Mouse (Mus musculus) small intestine, adult 2 months (tissue): ENCODE measurements around the gene Mad1l1. TPM values are rescaled to one million over a fixed set of nuclear protein-coding genes. Genes with fewer than 3 reads are reported as not detected.
"Not testable (repeated sequence)": the region's sequence is repeated elsewhere in the genome, so short reads cannot be mapped to it uniquely, and the experiment has no call there.

Source experiments
- H3K27ac ChIP-seq: fragments of 200-500 bp; 2 replicates; pipeline ENCODE4 v1.5.1; 2012; ENCODE audit warnings: low read depth, low read length, control low read depth, inconsistent platforms; ENCODE audit not compliant: insufficient read depth
- H3K27me3 ChIP-seq: fragments of 200-500 bp; 2 replicates; pipeline ENCODE4 v1.6.1; 2012; ENCODE audit warnings: mild to moderate bottlenecking, moderate library complexity, low read length, inconsistent platforms; ENCODE audit not compliant: control insufficient read depth, insufficient read depth
- H3K36me3 ChIP-seq: fragments of 200-500 bp; 2 replicates; pipeline ENCODE4 v1.6.1; 2012; ENCODE audit warnings: mild to moderate bottlenecking, low read length, control low read depth, inconsistent platforms; ENCODE audit not compliant: control insufficient read depth, insufficient read depth
- H3K4me1 ChIP-seq: fragments of 200-500 bp; 2 replicates; pipeline ENCODE4 v1.6.1; 2012; ENCODE audit warnings: low read length, inconsistent platforms, mixed read lengths; ENCODE audit not compliant: control insufficient read depth, insufficient read depth, insufficient read length
- H3K4me3 ChIP-seq: fragments of 200-500 bp; 2 replicates; pipeline ENCODE4 v1.5.1; 2012; ENCODE audit warnings: low read depth, mild to moderate bottlenecking, control low read depth, inconsistent platforms, low read length, moderate library complexity
- CTCF ChIP-seq: fragments of 200-500 bp; IDR thresholded peaks from 2 replicates; pipeline ENCODE4 v1.5.1; 2012; ENCODE audit warnings: low read depth, mild to moderate bottlenecking, control low read depth, inconsistent platforms, low read length, moderate library complexity, mixed read lengths; ENCODE audit not compliant: insufficient replicate concordance, insufficient read length; ENCODE audit errors: extremely low read depth
- POLR2A ChIP-seq: fragments of 200-500 bp; IDR thresholded peaks from 2 replicates; pipeline ENCODE4 v1.6.1; 2012; ENCODE audit warnings: low read depth, mild to moderate bottlenecking, control low read depth, inconsistent platforms, low read length, moderate library complexity
- WGBS: fragments of 180-500 bp; shearing (Covaris S2); methylation state at CpG from one replicate; pipeline ENCODE4 v1.1.7; 2018; 5-methylcytosine and 5-hydroxymethylcytosine counted together
- polyA plus RNA-seq: library from polyadenylated mRNA; depleted of rRNA; stranded (reverse); fragments of >200 nt; gene quantifications from 2 replicates; pipeline ENCODE4 v1.2.3, GENCODE M21; 2012; rRNA removed

The Mad1l1 gene
- polyA plus RNA-seq: 13.2 and 22.9 TPM in 2 replicates

- H3K27me3 ChIP-seq: no peaks in the 10 kb centered on the region
- peaks cover 1% of the 10 kb centered on the region; the same call in 1 of the 2 replicates for H3K4me1 ChIP-seq
- TF ChIP-seq POLR2A: peak; percentile 93
- no peak for TF ChIP-seq CTCF
- H3K4me3 ChIP-seq: peak within 1 kb of the TSS; percentile 97
- H3K36me3 ChIP-seq: no peaks in the 10 kb centered on the region
- WGBS: under 1% methylated on average over 60 of the region's 60 CpGs
- peak within 1 kb of the TSS; percentile 89 for H3K27ac ChIP-seq
These were observed at the start of gene Mad1l1, which contains the start of gene Nudt1 for GRCm38 (mm10) chr5:140321042-140321755. TSS of gene Mad1l1 (minus strand) at chr5:140321552. TSS of gene Nudt1 (plus strand) at chr5:140321656.

- no peak overlapping the region for H3K27ac ChIP-seq
- no peak overlapping the region for H3K4me3 ChIP-seq
- WGBS: 75% methylated on average over 6 of the region's 6 CpGs
- no peak for TF ChIP-seq POLR2A
- TF ChIP-seq CTCF: no peak
- H3K4me1 ChIP-seq: peaks cover 7% of the 10 kb centered on the region; the same call in 1 of the 2 replicates
- no peaks in the 10 kb centered on the region for H3K36me3 ChIP-seq
- no peaks in the 10 kb centered on the region for H3K27me3 ChIP-seq
These were observed 49.3 kb upstream of the Mad1l1 start for GRCm38 (mm10) chr5:140370446-140371254.

- no peak overlapping the region for H3K27ac ChIP-seq
- 68% methylated on average over 2 of the region's 2 CpGs for WGBS
These were observed 48.1 kb upstream of the Mad1l1 start for GRCm38 (mm10) chr5:140369466-140369865.

GRCm38 (mm10) chr5:140368926-140369325 is 47.6 kb upstream of the Mad1l1 start:
- Histone ChIP-seq H3K4me3 (no peak overlapping the region), H3K4me1 (no peaks in the 10 kb centered on the region; the same call in 1 of the 2 replicates), H3K27ac (no peak overlapping the region), H3K27me3 (no peaks in the 10 kb centered on the region), H3K36me3 (no peaks in the 10 kb centered on the region)
- TF ChIP-seq CTCF (no peak), POLR2A (no peak)
- WGBS: 84% methylated on average over 4 of the region's 4 CpGs

More at GRCm38 (mm10) chr5:140369466-140369865, 48.1 kb upstream of the Mad1l1 start:
- H3K4me3 ChIP-seq: no peak overlapping the region
- TF ChIP-seq CTCF (no peak), POLR2A (no peak)
- no peaks in the 10 kb centered on the region for H3K27me3 ChIP-seq
- no peaks in the 10 kb centered on the region; the same call in 1 of the 2 replicates for H3K4me1 ChIP-seq
- no peaks in the 10 kb centered on the region for H3K36me3 ChIP-seq

- H3K27me3 ChIP-seq, H3K4me3 ChIP-seq, H3K36me3 ChIP-seq, H3K4me1 ChIP-seq, H3K27ac ChIP-seq: not testable (repeated sequence)
- 84% methylated on average over 2 of the region's 2 CpGs for WGBS
These were observed 46.8 kb upstream of the Mad1l1 start for GRCm38 (mm10) chr5:140368126-140368525.

- no peak overlapping the region for H3K4me3 ChIP-seq
- 64% methylated on average over 5 of the region's 5 CpGs for WGBS
- H3K4me1 ChIP-seq: no peaks in the 10 kb centered on the region
- H3K27ac ChIP-seq: no peak overlapping the region
- TF ChIP-seq POLR2A: no peak
- no peak for TF ChIP-seq CTCF
- H3K36me3 ChIP-seq: no peaks in the 10 kb centered on the region
- H3K27me3 ChIP-seq: no peaks in the 10 kb centered on the region
These were observed 43.1 kb upstream of the Mad1l1 start for GRCm38 (mm10) chr5:140364415-140364814.
